Mouse (Mus musculus) MEL (cell line): Measurements from ENCODE around the gene Ms4a18. TPM values are rescaled to one million over a fixed set of nuclear protein-coding genes. Genes with fewer than 3 reads are reported as not detected.
A peak's percentile ranks its signal among the peaks of the same experiment; 100 is the strongest.

ENCODE experiments used
- DNase-seq: peaks from one replicate; pipeline ENCODE4 v3.0.0; 2011; ENCODE audit warnings: low read depth, low spot score
- H3K27ac ChIP-seq: 2 replicates; pipeline ENCODE4 v1.5.1; 2012; ENCODE audit warnings: low read depth, mild to moderate bottlenecking, control low read depth, low read length, moderate library complexity; ENCODE audit not compliant: control insufficient read depth
- H3K27me3 ChIP-seq, 2 experiments: fragments of 150-350 bp in 1 of 2; sonication (generic) in 1 of 2; 2 replicates each; pipeline ENCODE4 v1.6.1; 2012; ENCODE audit warnings: low read length in 2 of 2, mild to moderate bottlenecking in 2 of 2, improper control_type of control experiment in 1 of 2, moderate library complexity in 1 of 2; ENCODE audit not compliant: insufficient read depth in 2 of 2, control insufficient read depth in 1 of 2
- H3K36me3 ChIP-seq, 2 experiments: 2 replicates each; pipeline ENCODE4 v1.6.1; 2012 to 2014; ENCODE audit warnings: low read length in 2 of 2, improper control_type of control experiment in 1 of 2, inconsistent platforms in 1 of 2, mild to moderate bottlenecking in 1 of 2; ENCODE audit not compliant: insufficient read depth in 2 of 2, control insufficient read depth in 1 of 2
- H3K4me1 ChIP-seq, 2 experiments: fragments of 150-350 bp in 1 of 2; sonication (generic) in 1 of 2; 2 replicates each; pipeline ENCODE4 v1.6.1; 2012; ENCODE audit warnings: low read length in 2 of 2, improper control_type of control experiment in 1 of 2, mild to moderate bottlenecking in 1 of 2; ENCODE audit not compliant: insufficient read depth in 2 of 2, control insufficient read depth in 1 of 2
- H3K4me3 ChIP-seq, 2 experiments: fragments of 150-350 bp in 1 of 2; sonication (generic) in 1 of 2; 2 replicates each; pipeline ENCODE4 v1.5.1; 2012; ENCODE audit warnings: low read depth in 2 of 2, low read length in 2 of 2, mild to moderate bottlenecking in 2 of 2, moderate library complexity in 2 of 2, control low read depth in 1 of 2, improper control_type of control experiment in 1 of 2; ENCODE audit not compliant: control insufficient read depth in 1 of 2, insufficient read depth in 1 of 2
- H3K79me2 ChIP-seq: 2 replicates; pipeline ENCODE4 v1.6.1; 2012; ENCODE audit warnings: mild to moderate bottlenecking, low read length, moderate library complexity; ENCODE audit not compliant: control insufficient read depth, poor library complexity, insufficient read depth
- H3K9ac ChIP-seq: 2 replicates; pipeline ENCODE4 v1.6.1; 2012; ENCODE audit warnings: low read depth, mild to moderate bottlenecking, control low read depth, low read length, moderate library complexity; ENCODE audit not compliant: control insufficient read depth, poor library complexity, severe bottlenecking
- H3K9me3 ChIP-seq: fragments of 150-350 bp; sonication (generic); replicated peaks from 2 replicates; pipeline ENCODE4 v1.6.1; 2012; ENCODE audit warnings: mild to moderate bottlenecking, low read length, improper control_type of control experiment, moderate library complexity; ENCODE audit not compliant: insufficient read depth
- CHD1 ChIP-seq: IDR thresholded peaks from 2 replicates; pipeline ENCODE4 v1.6.1; 2012; ENCODE audit warnings: low read depth, mild to moderate bottlenecking, inconsistent platforms, low read length, improper control_type of control experiment
- CTCF ChIP-seq, 3 experiments: IDR thresholded peaks in 2 of 3; conservative IDR thresholded peaks in 1 of 3; 2 replicates each; pipeline ENCODE4 v1.5.1; 2011 to 2012; ENCODE audit warnings: low read length in 3 of 3, low read depth in 2 of 3, mild to moderate bottlenecking in 2 of 3, improper control_type of control experiment in 1 of 3, inconsistent platforms in 1 of 3, mixed read lengths in 1 of 3, moderate library complexity in 1 of 3; ENCODE audit not compliant: control insufficient read depth in 1 of 3, insufficient read depth in 1 of 3, poor library complexity in 1 of 3, severe bottlenecking in 1 of 3
- HCFC1 ChIP-seq: IDR thresholded peaks from 2 replicates; pipeline ENCODE4 v1.6.1; 2012; ENCODE audit warnings: low read depth, mild to moderate bottlenecking, inconsistent platforms, low read length, improper control_type of control experiment, moderate library complexity
- MAFK ChIP-seq: IDR thresholded peaks from 2 replicates; pipeline ENCODE4 v1.6.1; 2011; ENCODE audit warnings: low read depth, mild to moderate bottlenecking, low read length, improper control_type of control experiment, borderline replicate concordance
- MAZ ChIP-seq: IDR thresholded peaks from 2 replicates; pipeline ENCODE4 v1.6.1; 2012; ENCODE audit warnings: low read depth, mild to moderate bottlenecking, inconsistent platforms, low read length, improper control_type of control experiment
- MYB ChIP-seq: IDR thresholded peaks from 2 replicates; pipeline ENCODE4 v1.6.1; 2011; ENCODE audit warnings: mild to moderate bottlenecking, low read depth, low read length, improper control_type of control experiment
- NELFE ChIP-seq: IDR thresholded peaks from 2 replicates; pipeline ENCODE4 v1.6.1; 2011; ENCODE audit warnings: low read depth, low read length, improper control_type of control experiment
- NRF1 ChIP-seq: IDR thresholded peaks from 2 replicates; pipeline ENCODE4 v1.6.1; 2014; ENCODE audit warnings: low read depth, mild to moderate bottlenecking, inconsistent platforms, low read length, improper control_type of control experiment, moderate library complexity; ENCODE audit not compliant: poor library complexity, insufficient read depth, severe bottlenecking
- POLR2AphosphoS2 ChIP-seq: IDR thresholded peaks from 2 replicates; pipeline ENCODE4 v1.6.1; 2011; ENCODE audit warnings: low read length, improper control_type of control experiment
- RAD21 ChIP-seq: IDR thresholded peaks from 2 replicates; pipeline ENCODE4 v1.6.1; 2011; ENCODE audit warnings: mild to moderate bottlenecking, low read depth, low read length, improper control_type of control experiment
- RCOR1 ChIP-seq: IDR thresholded peaks from 2 replicates; pipeline ENCODE4 v1.6.1; 2012; ENCODE audit warnings: low read depth, mild to moderate bottlenecking, inconsistent platforms, low read length, improper control_type of control experiment
- SMC3 ChIP-seq: IDR thresholded peaks from 2 replicates; pipeline ENCODE4 v1.6.1; 2011; ENCODE audit warnings: low read depth, low read length, improper control_type of control experiment
- TBP ChIP-seq: IDR thresholded peaks from 2 replicates; pipeline ENCODE4 v1.8.0; 2011; ENCODE audit warnings: low read depth, low read length, improper control_type of control experiment
- TCF12 ChIP-seq: IDR thresholded peaks from 2 replicates; pipeline ENCODE4 v1.6.1; 2014; ENCODE audit warnings: low read depth, mild to moderate bottlenecking, inconsistent platforms, low read length, improper control_type of control experiment, moderate library complexity
- UBTF ChIP-seq: IDR thresholded peaks from 2 replicates; pipeline ENCODE4 v1.6.1; 2012; ENCODE audit warnings: low read depth, mild to moderate bottlenecking, inconsistent platforms, low read length, improper control_type of control experiment, moderate library complexity, borderline replicate concordance; ENCODE audit not compliant: insufficient read depth
- ZC3H11A ChIP-seq: IDR thresholded peaks from 2 replicates; pipeline ENCODE4 v1.6.1; 2012; ENCODE audit warnings: low read depth, mild to moderate bottlenecking, inconsistent platforms, low read length, improper control_type of control experiment
- ZMIZ1 ChIP-seq: IDR thresholded peaks from 2 replicates; pipeline ENCODE4 v1.6.1; 2012; ENCODE audit warnings: low read depth, mild to moderate bottlenecking, inconsistent platforms, low read length, improper control_type of control experiment, moderate library complexity
- polyA plus RNA-seq, 2 experiments: library from polyadenylated mRNA; stranded (reverse) in 1 of 2; unstranded in 1 of 2; fragments of >175 nt in 1 of 2; fragments of >200 nt in 1 of 2; gene quantifications; 2 replicates each; pipeline versions ENCODE4 v1.2.1 to v1.2.4; 2012; ENCODE audit warnings: low replicate concordance in 2 of 2, low read depth in 1 of 2; ENCODE audit not compliant: insufficient read length in 2 of 2, insufficient read depth in 1 of 2, missing spikeins in 1 of 2
- total RNA-seq: library from RNA; depleted of rRNA; stranded (reverse); fragments of 300-350 nt; gene quantifications from 2 replicates; pipeline ENCODE4 v1.2.3, GENCODE M21; 2012

The Ms4a18 gene
- total and polyA plus RNA-seq, 3 experiments, result not detected

DNA sequence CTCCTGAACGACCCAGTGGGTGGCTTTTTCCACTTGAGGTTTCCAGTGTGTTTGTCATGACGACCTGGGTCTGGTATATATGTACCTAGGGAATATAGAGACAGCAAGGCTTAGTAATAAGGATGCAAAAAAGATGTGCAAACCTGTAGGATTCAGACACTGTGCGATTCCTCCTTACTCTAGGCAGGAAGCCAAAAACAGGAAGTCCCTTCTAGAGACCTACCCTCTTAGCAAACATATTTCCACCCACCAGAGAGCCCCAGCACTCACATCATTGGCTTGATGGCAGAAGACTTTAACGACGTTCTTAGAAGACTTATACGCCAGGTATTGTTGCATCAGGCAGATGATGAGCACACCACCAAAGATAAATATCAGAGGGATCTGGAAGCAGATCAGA, 30.2 kb upstream of the Ms4a18 start:
- Histone ChIP-seq H3K27ac (no peak overlapping the region), H3K9ac (no peak overlapping the region), H3K79me2 (no peaks in the 10 kb centered on the region), H3K27me3 (peaks cover 2 to 4% of the 10 kb centered on the region in 2 experiments; a peak in 3 of 4 replicates), H3K4me1 (no peaks in the 10 kb centered on the region), H3K36me3 (no peaks in the 10 kb centered on the region; a peak in 1 of 4 replicates), H3K4me3 (no peak overlapping the region), H3K9me3 (no peaks in the 10 kb centered on the region)
- peak; percentile 28 for DNase-seq
- no peak for TF ChIP-seq MAFK
- TF ChIP-seq TBP, result no peak
- no peak for TF ChIP-seq RAD21
- no peak for TF ChIP-seq TCF12
- TF ChIP-seq CTCF (IDR thresholded peaks at IDR 0.05 in 2 of 3, conservative IDR thresholded peaks at IDR 0.05 in 1 of 3; ENCODE audit: control insufficient read depth in 1 of 3, insufficient read depth in 1 of 3, low read depth in 2 of 3, low read length in 3 of 3, poor library complexity in 1 of 3, severe bottlenecking in 1 of 3), result no peak
- no peak for TF ChIP-seq POLR2AphosphoS2
- no peak for TF ChIP-seq MYB
- TF ChIP-seq CHD1, result no peak
- no peak for TF ChIP-seq NRF1
- TF ChIP-seq UBTF, result no peak

DNA sequence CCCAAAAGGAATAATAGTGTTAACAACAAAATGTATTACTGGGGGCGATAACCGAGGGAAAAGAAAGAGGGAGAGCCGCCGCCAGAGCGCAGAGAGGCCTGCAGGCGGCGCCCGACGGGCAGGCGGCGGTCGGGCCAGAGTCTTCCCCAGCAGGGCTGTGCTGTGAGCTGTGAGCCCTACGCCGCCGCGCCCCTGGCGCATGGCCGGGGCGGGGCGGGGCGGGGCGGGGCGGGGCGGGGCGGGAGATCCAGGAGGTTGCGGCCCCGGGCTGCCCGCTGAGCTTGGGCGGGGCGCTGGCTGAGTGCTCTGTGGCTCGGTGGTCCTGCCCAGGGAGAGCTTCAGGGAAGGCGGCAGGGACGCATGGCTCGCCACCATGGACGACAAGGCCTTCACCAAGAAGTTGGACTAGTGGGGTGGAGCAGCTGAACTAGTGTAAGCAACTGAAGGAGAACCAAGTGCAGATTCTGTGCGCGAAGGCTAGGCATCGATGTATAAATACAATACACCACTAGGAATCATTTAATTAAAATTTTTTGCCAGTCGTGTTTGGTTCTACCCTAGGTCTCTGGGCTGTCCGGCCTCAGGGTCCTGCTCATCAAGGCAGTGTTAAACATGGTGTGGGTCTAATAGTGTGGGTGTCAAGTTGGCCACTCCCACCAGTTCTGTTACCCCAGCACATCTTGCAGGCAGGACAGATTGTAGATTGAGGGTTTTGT, 27.3 kb upstream of the Ms4a18 start:
- DNase-seq, result peak; percentile 78
- H3K36me3 ChIP-seq, result no peaks in the 10 kb centered on the region; a peak in 1 of 4 replicates
- TF ChIP-seq ZMIZ1, result no peak
- TF ChIP-seq MYB, result no peak
- TF ChIP-seq ZC3H11A, result 0 out of 2 replicates have a peak, but pooled peaks have one; percentile 33
- TF ChIP-seq NRF1, result peak; percentile 34; the same call in 1 of the 2 replicates
- TF ChIP-seq TBP, result no peak
- peak; percentile 48 to 88 (median 70); a peak in 5 of 6 replicates for TF ChIP-seq CTCF (IDR thresholded peaks at IDR 0.05 in 2 of 3, conservative IDR thresholded peaks at IDR 0.05 in 1 of 3; ENCODE audit: control insufficient read depth in 1 of 3, insufficient read depth in 1 of 3, low read depth in 2 of 3, low read length in 3 of 3, poor library complexity in 1 of 3, severe bottlenecking in 1 of 3)
- peak; percentile 41 for TF ChIP-seq RAD21
- TF ChIP-seq RCOR1, result no peak
- no peak for TF ChIP-seq NELFE
- TF ChIP-seq SMC3, result peak; percentile 49
- peak; percentile 39; the same call in 1 of the 2 replicates for TF ChIP-seq MAZ
- TF ChIP-seq HCFC1, result no peak
- peak overlapping the region; percentile 17; the same call in 1 of the 2 replicates for H3K9ac ChIP-seq
- peak overlapping the region in 1 of 2 experiments; percentile 71; a peak in 3 of 4 replicates for H3K4me3 ChIP-seq
- no peak overlapping the region for H3K27ac ChIP-seq
- no peaks in the 10 kb centered on the region for H3K79me2 ChIP-seq
- H3K27me3 ChIP-seq, result 0 out of 4 replicates have a peak, but pooled peaks cover 0 to 2% of the 10 kb centered on the region in 2 experiments
- H3K4me1 ChIP-seq, result no peaks in the 10 kb centered on the region
- no peaks in the 10 kb centered on the region for H3K9me3 ChIP-seq
